Mouse (Mus musculus): ENCODE measurements around the gene Slc22a23.

The Slc22a23 gene

GRCm38 (mm10) chr13:34240087-34240428 is 104.9 kb downstream of the Slc22a23 start:
- in situ Hi-C loops (cut with MboI, MseI): loop anchor here in 1 of 2 experiments (10.0 kb wide), 1 partner anchor 535 kb away; no protein-coding TSS in a partner anchor

- in situ Hi-C loops (cut with MboI, MseI): loop anchor here in 1 of 2 experiments (10.0 kb wide), 1 partner anchor 535 kb away; no protein-coding TSS in a partner anchor
Observed at GRCm38 (mm10) chr13:34239371-34240086, 105.5 kb downstream of the Slc22a23 start.

GRCm38 (mm10) chr13:34238646-34239290 is 106.2 kb downstream of the Slc22a23 start:
- in situ Hi-C loops (cut with MboI, MseI): no loop called here

- in situ Hi-C loops (cut with MboI, MseI): no loop called here
Observed at GRCm38 (mm10) chr13:34235056-34235455, 109.9 kb downstream of the Slc22a23 start.

- in situ Hi-C loops (cut with MboI, MseI): no loop called here
Observed at GRCm38 (mm10) chr13:34234439-34234838, 110.5 kb downstream of the Slc22a23 start.

- in situ Hi-C loops (cut with MboI, MseI): no loop called here
Observed at GRCm38 (mm10) chr13:34232992-34233391, 112.0 kb downstream of the Slc22a23 start.

- in situ Hi-C loops (cut with MboI, MseI): no loop called here
Observed at GRCm38 (mm10) chr13:34228905-34229304, 116.1 kb downstream of the Slc22a23 start.

GRCm38 (mm10) chr13:34227720-34228661 is 117.0 kb downstream of the Slc22a23 start:
- in situ Hi-C loops (cut with MboI, MseI): no loop called here

- in situ Hi-C loops (cut with MboI, MseI): no loop called here
Observed at GRCm38 (mm10) chr13:34226940-34227339, 118.0 kb downstream of the Slc22a23 start.

- in situ Hi-C loops (cut with MboI, MseI): loop anchor here in 1 of 2 experiments (5.0 kb wide), 1 partner anchor 1866 kb away; no protein-coding TSS in a partner anchor
Observed at GRCm38 (mm10) chr13:34222985-34223384, 122.0 kb downstream of the Slc22a23 start.

- in situ Hi-C loops (cut with MboI, MseI): loop anchor here (5.0 to 10.0 kb wide), 2 partner anchors 525 to 1862 kb away; no protein-coding TSS in a partner anchor
Observed at GRCm38 (mm10) chr13:34219728-34220127, 125.3 kb downstream of the Slc22a23 start.

GRCm38 (mm10) chr13:34218776-34219175 is 126.2 kb downstream of the Slc22a23 start:
- in situ Hi-C loops (cut with MboI, MseI): loop anchor here in 1 of 2 experiments (10.0 kb wide), 1 partner anchor 524 kb away; no protein-coding TSS in a partner anchor

GRCm38 (mm10) chr13:34214855-34215254 is 130.1 kb downstream of the Slc22a23 start:
- in situ Hi-C loops (cut with MboI, MseI): loop anchor here in 1 of 2 experiments (10.0 kb wide), 1 partner anchor 520 kb away; no protein-coding TSS in a partner anchor

- in situ Hi-C loops (cut with MboI, MseI): loop anchor here in 1 of 2 experiments (10.0 kb wide), 1 partner anchor 518 kb away; no protein-coding TSS in a partner anchor
Observed at GRCm38 (mm10) chr13:34212735-34213212, 132.2 kb downstream of the Slc22a23 start.

- in situ Hi-C loops (cut with MboI, MseI): loop anchor here in 1 of 2 experiments (10.0 kb wide), 1 partner anchor 517 kb away; no protein-coding TSS in a partner anchor
Observed at GRCm38 (mm10) chr13:34211261-34211775, 133.7 kb downstream of the Slc22a23 start.

GRCm38 (mm10) chr13:34207714-34208470 is 137.1 kb downstream of the Slc22a23 start:
- in situ Hi-C loops (cut with MboI, MseI): no loop called here

- in situ Hi-C loops (cut with MboI, MseI): no loop called here
Observed at GRCm38 (mm10) chr13:34205216-34205615, 139.8 kb downstream of the Slc22a23 start.

- in situ Hi-C loops (cut with MboI, MseI): loop anchor here in 1 of 2 experiments (5.0 kb wide), 1 partner anchor 437 kb away; no protein-coding TSS in a partner anchor
Observed at GRCm38 (mm10) chr13:34195676-34196075, 149.3 kb downstream of the Slc22a23 start.

GRCm38 (mm10) chr13:34193384-34193783 is 151.6 kb downstream of the Slc22a23 start:
- in situ Hi-C loops (cut with MboI, MseI): loop anchor here in 1 of 2 experiments (5.0 kb wide), 1 partner anchor 669 kb away; no protein-coding TSS in a partner anchor

Data from T-helper 17 cell (primary cell).